Mouse (Mus musculus) lung, postnatal 0 days (tissue): ENCODE measurements around the gene Syt14.

Source experiments
- CTCF ChIP-seq: IDR thresholded peaks from 2 replicates; pipeline ENCODE4 v1.5.1; 2016; ENCODE audit warnings: antibody characterized with exemption, mild to moderate bottlenecking
- EP300 ChIP-seq: IDR thresholded peaks from 2 replicates; pipeline ENCODE4 v1.6.1; 2016; ENCODE audit warnings: antibody characterized with exemption, mild to moderate bottlenecking, control low read depth

DNA sequence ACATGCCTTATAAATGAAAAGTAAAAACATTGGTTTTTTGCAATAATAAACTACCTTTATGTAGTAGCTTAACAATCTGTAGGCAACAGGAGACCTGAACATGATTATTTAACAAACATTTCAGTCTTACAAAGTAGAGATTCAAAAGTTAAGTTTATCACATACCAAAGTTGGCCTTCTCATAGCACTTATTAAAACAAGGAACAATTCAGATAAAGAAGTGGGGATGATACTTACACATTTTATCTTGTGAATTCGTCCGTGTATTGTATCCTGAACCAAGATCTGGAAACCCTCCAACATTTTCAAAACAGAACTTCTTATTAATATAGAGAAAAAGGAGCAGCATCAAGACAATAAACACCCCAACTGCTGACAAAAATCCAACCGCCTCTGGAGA, 49.1 kb downstream of the Syt14 start:
- TF ChIP-seq CTCF = no peak
- no peak for TF ChIP-seq EP300
